Mouse (Mus musculus): ENCODE results near the gene Qpctl. TPM values are rescaled to one million over a fixed set of nuclear protein-coding genes. Genes with fewer than 3 reads are reported as not detected.
A peak's percentile ranks its signal among the peaks of the same experiment; 100 is the strongest.

Gene Qpctl
- polyA plus RNA-seq (2016; fragmentation: Nextera tagmentation; extraction: Ambion mirVana), result 10.0 TPM in 2 replicates

DNA sequence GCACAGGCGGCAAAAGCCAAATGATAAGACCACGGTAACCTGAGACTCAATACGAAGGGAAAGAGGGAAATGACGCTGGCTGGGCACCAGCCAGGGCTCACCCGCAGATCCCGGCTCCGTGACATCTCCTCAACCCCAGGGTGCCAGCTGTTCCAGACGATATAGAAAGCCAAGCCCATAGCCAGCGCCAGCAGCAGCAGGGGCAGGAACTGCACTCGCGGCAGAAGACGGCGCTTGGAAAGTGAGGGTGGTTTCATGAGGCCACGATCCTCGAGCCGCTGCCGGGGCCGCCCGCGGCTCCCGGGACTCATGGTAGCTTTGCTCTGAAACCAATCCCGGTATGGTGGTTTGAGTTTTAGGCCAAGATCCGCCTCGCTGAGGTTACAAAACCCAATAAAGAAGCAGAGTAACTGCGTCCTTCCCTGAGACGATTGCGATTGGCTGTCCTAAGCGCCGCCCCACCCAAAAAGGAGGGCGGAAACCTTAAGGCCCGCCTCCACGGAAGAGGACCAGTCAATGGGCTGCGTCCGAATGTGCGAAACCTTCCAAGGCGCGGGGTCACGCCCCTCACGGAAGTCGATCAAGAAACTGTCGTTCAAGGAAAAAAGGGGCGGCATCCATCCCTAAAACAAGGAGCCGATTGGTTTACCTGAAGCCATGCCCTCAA, at the start of gene Qpctl:
Gene Qpctl (minus strand): TSS at position 417 of the 667 bp plus-strand sequence.
- Histone ChIP-seq H3K4me3 (peak within 1 kb of the TSS; percentile 70), H3K9ac (peak within 1 kb of the TSS; percentile 87), H3K4me1 (replicated peaks) (peaks cover 18% of the 10 kb centered on the region), H3K4me2 (peak within 1 kb of the TSS; percentile 91), H3K27me3 (replicated peaks) (no peaks in the 10 kb centered on the region), H3K9me3 (replicated peaks) (no peaks in the 10 kb centered on the region), H3K27ac (ENCODE audit: poor library complexity, severe bottlenecking) (peak within 1 kb of the TSS; percentile 66), H3K36me3 (peaks cover 33% of the 10 kb centered on the region)
- under 1% methylated on average over 43 of the region's 43 CpGs for WGBS
- peak; percentile 97 for ATAC-seq (ENCODE audit: insufficient number of reproducible peaks, low FRiP score)

DNA sequence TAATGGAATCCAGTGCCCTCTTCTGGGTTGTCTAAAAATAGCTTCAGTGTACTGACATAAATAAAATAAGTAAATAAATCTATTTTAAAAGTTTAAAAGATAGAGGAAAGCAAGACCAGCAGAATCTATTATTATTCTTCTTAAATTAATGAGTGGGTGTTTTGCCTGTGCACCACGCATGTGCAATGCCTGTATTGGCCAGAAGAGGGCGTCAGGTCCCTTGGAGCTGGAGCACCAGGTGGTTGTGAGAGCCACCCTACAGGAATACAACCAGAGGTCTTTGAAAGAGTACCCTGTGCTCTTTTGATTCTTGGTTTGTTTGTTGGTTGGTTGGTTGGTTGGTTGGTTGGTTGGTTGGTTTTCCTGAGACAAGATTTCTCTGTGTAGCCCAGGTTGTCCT, 48.9 kb upstream of the Qpctl start:
- no peak overlapping the region for H3K4me3 ChIP-seq
- H3K4me1 ChIP-seq (replicated peaks), result no peaks in the 10 kb centered on the region
- H3K4me2 ChIP-seq, result no peak overlapping the region
- peaks cover 76% of the 10 kb centered on the region for H3K36me3 ChIP-seq
- no peaks in the 10 kb centered on the region for H3K27me3 ChIP-seq (replicated peaks)
- H3K9me3 ChIP-seq (replicated peaks), result peaks cover 7% of the 10 kb centered on the region
- H3K9ac ChIP-seq, result no peak overlapping the region
- no peak overlapping the region for H3K27ac ChIP-seq (ENCODE audit: poor library complexity, severe bottlenecking)
- no peak for ATAC-seq (ENCODE audit: insufficient number of reproducible peaks, low FRiP score)
- 38% methylated on average over 2 of the region's 2 CpGs for WGBS

DNA sequence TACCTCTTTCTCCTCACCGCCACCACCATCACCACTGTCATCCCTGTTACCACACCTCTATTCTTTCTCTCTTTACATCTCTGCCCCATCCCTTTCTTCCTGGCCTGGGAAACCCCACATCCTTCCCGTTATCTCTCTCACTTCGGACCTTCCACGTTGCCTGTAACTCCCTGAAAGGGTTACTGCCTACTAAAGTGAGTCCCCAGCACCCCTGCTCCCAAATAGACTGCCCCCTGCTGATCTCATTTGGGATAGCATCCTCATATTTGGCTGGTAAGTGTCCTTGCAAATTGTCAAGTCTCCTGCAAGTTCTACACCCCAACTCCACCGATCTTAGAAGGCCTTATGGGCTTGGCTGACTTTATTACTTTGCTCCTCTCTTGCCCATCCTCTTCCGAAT, 47.6 kb upstream of the Qpctl start:
- no peaks in the 10 kb centered on the region for H3K27me3 ChIP-seq (replicated peaks)
- peaks cover 79% of the 10 kb centered on the region for H3K36me3 ChIP-seq
- no peak overlapping the region for H3K9ac ChIP-seq
- peaks cover under 1% of the 10 kb centered on the region for H3K4me1 ChIP-seq (replicated peaks)
- peaks cover 7% of the 10 kb centered on the region for H3K9me3 ChIP-seq (replicated peaks)
- no peak overlapping the region for H3K4me2 ChIP-seq
- H3K4me3 ChIP-seq, result no peak overlapping the region
- H3K27ac ChIP-seq (ENCODE audit: poor library complexity, severe bottlenecking), result no peak overlapping the region
- WGBS, result 60% methylated on average over 6 of the region's 6 CpGs
- no peak for ATAC-seq (ENCODE audit: insufficient number of reproducible peaks, low FRiP score)

GRCm38 (mm10) chr7:19194676-19195075, 45.6 kb upstream of the Qpctl start:
- Histone ChIP-seq H3K27ac (ENCODE audit: poor library complexity, severe bottlenecking) (no peak overlapping the region), H3K27me3 (replicated peaks) (no peaks in the 10 kb centered on the region), H3K36me3 (peaks cover 85% of the 10 kb centered on the region), H3K4me3 (no peak overlapping the region), H3K4me1 (replicated peaks) (peaks cover 6% of the 10 kb centered on the region), H3K9me3 (replicated peaks) (peaks cover 7% of the 10 kb centered on the region), H3K9ac (no peak overlapping the region), H3K4me2 (no peak overlapping the region)
- WGBS, result 94% methylated on average over 4 of the region's 4 CpGs
- no peak for ATAC-seq (ENCODE audit: insufficient number of reproducible peaks, low FRiP score)

GRCm38 (mm10) chr7:19184758-19185157, 35.7 kb upstream of the Qpctl start:
- no peaks in the 10 kb centered on the region for H3K9me3 ChIP-seq (replicated peaks)
- peaks cover 8% of the 10 kb centered on the region for H3K27me3 ChIP-seq (replicated peaks)
- peak; percentile 19; the same call in 1 of the 2 replicates for ATAC-seq (ENCODE audit: insufficient number of reproducible peaks, low FRiP score)
- 63% methylated on average over 6 of the region's 6 CpGs for WGBS
- H3K9ac ChIP-seq, result 0 out of 2 replicates have a peak overlapping the region, but pooled peaks have one; percentile 33
- peak overlapping the region; percentile 58 for H3K27ac ChIP-seq (ENCODE audit: poor library complexity, severe bottlenecking)
- H3K4me2 ChIP-seq, result peak overlapping the region; percentile 12; the same call in 1 of the 2 replicates
- peaks cover 27% of the 10 kb centered on the region for H3K4me1 ChIP-seq (replicated peaks)
- H3K36me3 ChIP-seq, result peaks cover 38% of the 10 kb centered on the region
- no peak overlapping the region for H3K4me3 ChIP-seq

- Histone ChIP-seq H3K27me3 (replicated peaks) (peaks cover 13% of the 10 kb centered on the region), H3K27ac (ENCODE audit: poor library complexity, severe bottlenecking) (peak overlapping the region; percentile 58), H3K4me2 (0 out of 2 replicates have a peak overlapping the region, but pooled peaks have one; percentile 12), H3K9ac (no peak overlapping the region), H3K9me3 (replicated peaks) (no peaks in the 10 kb centered on the region), H3K36me3 (peaks cover 35% of the 10 kb centered on the region), H3K4me3 (no peak overlapping the region), H3K4me1 (replicated peaks) (peaks cover 29% of the 10 kb centered on the region)
- WGBS, result 79% methylated on average over 2 of the region's 2 CpGs
- ATAC-seq (ENCODE audit: insufficient number of reproducible peaks, low FRiP score), result no peak
Measured at GRCm38 (mm10) chr7:19184250-19184649, 35.2 kb upstream of the Qpctl start.

DNA sequence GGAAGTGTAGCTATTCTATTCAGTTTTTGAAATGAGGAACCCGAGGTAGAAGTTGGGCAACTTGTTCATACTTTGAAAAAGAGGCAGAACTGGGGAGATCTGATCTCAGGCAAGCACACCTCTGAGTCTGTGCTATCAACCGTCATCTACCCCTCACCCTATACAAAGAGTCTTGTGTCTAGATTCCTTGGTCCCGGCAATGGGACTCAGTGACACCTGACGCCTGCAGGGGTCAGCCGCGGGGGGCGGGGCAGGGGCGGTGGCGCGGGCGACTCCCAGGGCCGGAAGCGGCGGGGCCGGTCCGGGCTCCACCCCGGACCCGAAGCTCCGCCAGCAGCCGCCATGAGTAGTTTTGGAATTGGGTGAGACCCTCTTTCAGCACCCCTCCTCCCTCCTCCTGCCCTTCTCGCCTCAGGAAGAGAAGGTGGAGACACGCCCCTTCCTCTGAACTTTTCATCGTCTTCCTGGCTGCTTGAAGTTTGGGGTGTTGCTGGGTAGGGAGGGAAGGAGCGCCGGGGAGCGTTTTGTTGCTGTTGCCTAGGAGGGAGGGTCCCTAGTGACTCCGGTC, 31.9 kb upstream of the Qpctl start:
- ATAC-seq (ENCODE audit: insufficient number of reproducible peaks, low FRiP score), result peak; percentile 56; the same call in 1 of the 2 replicates
- Histone ChIP-seq H3K27ac (ENCODE audit: poor library complexity, severe bottlenecking) (peak overlapping the region; percentile 39; the same call in 1 of the 2 replicates), H3K36me3 (peaks cover 14% of the 10 kb centered on the region), H3K4me2 (peak overlapping the region; percentile 92), H3K27me3 (replicated peaks) (peaks cover 41% of the 10 kb centered on the region), H3K9ac (peak overlapping the region; percentile 82), H3K9me3 (replicated peaks) (0 out of 2 replicates have a peak, but pooled peaks cover 5% of the 10 kb centered on the region), H3K4me1 (replicated peaks) (peaks cover 45% of the 10 kb centered on the region), H3K4me3 (peak overlapping the region; percentile 73)
- WGBS, result under 1% methylated on average over 27 of the region's 27 CpGs

GRCm38 (mm10) chr7:19179936-19180335, 30.8 kb upstream of the Qpctl start:
- H3K27me3 ChIP-seq (replicated peaks), result peaks cover 49% of the 10 kb centered on the region
- no peak overlapping the region for H3K9ac ChIP-seq
- peaks cover 9% of the 10 kb centered on the region; the same call in 1 of the 2 replicates for H3K36me3 ChIP-seq
- H3K4me1 ChIP-seq (replicated peaks), result peaks cover 39% of the 10 kb centered on the region
- peak overlapping the region; percentile 30; the same call in 1 of the 2 replicates for H3K4me3 ChIP-seq
- 34% methylated on average over 6 of the region's 6 CpGs for WGBS
- 0 out of 2 replicates have a peak, but pooled peaks cover 5% of the 10 kb centered on the region for H3K9me3 ChIP-seq (replicated peaks)
- H3K4me2 ChIP-seq, result peak overlapping the region; percentile 62
- no peak overlapping the region for H3K27ac ChIP-seq (ENCODE audit: poor library complexity, severe bottlenecking)
- ATAC-seq (ENCODE audit: insufficient number of reproducible peaks, low FRiP score), result no peak

GRCm38 (mm10) chr7:19179173-19179572, 30.1 kb upstream of the Qpctl start:
- peaks cover 31% of the 10 kb centered on the region for H3K4me1 ChIP-seq (replicated peaks)
- H3K9ac ChIP-seq, result peak overlapping the region; percentile 29; the same call in 1 of the 2 replicates
- H3K36me3 ChIP-seq, result peaks cover 9% of the 10 kb centered on the region; the same call in 1 of the 2 replicates
- under 1% methylated on average over 31 of the region's 32 CpGs for WGBS
- H3K4me2 ChIP-seq, result peak overlapping the region; percentile 62
- H3K27me3 ChIP-seq (replicated peaks), result peaks cover 52% of the 10 kb centered on the region
- H3K27ac ChIP-seq (ENCODE audit: poor library complexity, severe bottlenecking), result no peak overlapping the region
- ATAC-seq (ENCODE audit: insufficient number of reproducible peaks, low FRiP score), result peak; percentile 43; the same call in 1 of the 2 replicates
- H3K4me3 ChIP-seq, result peak overlapping the region; percentile 30
- 0 out of 2 replicates have a peak, but pooled peaks cover 5% of the 10 kb centered on the region for H3K9me3 ChIP-seq (replicated peaks)

DNA sequence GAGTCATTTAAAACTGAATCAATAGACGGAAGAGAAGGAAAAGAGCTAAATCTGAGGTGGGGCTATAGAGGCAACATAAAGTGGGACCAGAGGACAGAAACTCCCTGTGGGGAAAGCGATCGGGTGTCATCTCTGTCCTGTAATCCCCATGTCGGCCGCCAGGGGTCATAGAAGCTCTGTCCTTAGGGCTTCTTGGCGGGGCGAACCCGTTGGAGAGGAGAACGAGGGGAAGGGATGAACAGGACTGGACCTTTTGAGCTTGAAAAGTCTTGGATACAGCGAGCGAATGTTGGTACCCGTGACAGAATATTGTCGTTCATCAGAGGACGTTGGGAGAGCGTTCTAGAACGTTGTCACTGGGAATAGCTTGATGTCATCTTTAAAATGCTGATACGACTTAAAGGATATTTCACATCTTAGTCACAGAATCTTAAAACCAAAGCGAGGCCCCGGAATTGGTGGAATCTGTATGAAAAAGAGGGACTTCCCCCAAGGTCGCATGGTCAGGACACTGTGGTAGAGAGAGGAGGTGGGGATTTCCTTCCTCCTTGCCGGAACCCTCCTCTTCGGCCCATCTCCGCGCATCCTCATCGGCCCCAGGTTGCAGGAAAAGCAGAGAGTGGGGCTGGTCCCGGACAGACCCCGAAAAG, 29.5 kb upstream of the Qpctl start:
- H3K4me2 ChIP-seq, result peak overlapping the region; percentile 62
- peaks cover 3% of the 10 kb centered on the region; the same call in 1 of the 2 replicates for H3K36me3 ChIP-seq
- H3K27ac ChIP-seq (ENCODE audit: poor library complexity, severe bottlenecking), result no peak overlapping the region
- no peak overlapping the region; the same call in 1 of the 2 replicates for H3K9ac ChIP-seq
- 5% methylated on average over 27 of the region's 27 CpGs for WGBS
- ATAC-seq (ENCODE audit: insufficient number of reproducible peaks, low FRiP score), result no peak
- peaks cover 52% of the 10 kb centered on the region for H3K27me3 ChIP-seq (replicated peaks)
- H3K4me1 ChIP-seq (replicated peaks), result peaks cover 30% of the 10 kb centered on the region
- H3K4me3 ChIP-seq, result peak overlapping the region; percentile 30
- 0 out of 2 replicates have a peak, but pooled peaks cover 5% of the 10 kb centered on the region for H3K9me3 ChIP-seq (replicated peaks)

DNA sequence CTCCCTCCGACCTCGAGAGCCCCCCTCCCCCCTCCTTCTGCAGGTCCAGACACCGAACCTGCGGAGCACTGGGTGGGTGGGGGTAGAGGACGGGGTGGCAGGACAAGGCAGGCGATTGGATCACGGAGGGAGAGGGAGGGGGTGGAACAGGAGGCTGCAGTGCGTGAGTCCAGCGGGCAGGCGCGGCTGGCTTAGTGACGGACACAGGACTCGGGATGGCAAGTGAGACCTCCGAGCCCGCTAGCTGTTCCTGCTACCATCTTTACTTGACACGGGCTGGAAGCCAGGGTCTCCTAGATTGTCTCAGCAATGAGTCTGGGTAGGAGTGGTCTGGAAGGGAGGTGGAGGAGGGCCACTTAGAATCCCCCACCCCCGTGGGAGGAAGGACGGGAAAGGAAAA, 28.9 kb upstream of the Qpctl start:
- H3K27me3 ChIP-seq (replicated peaks), result peaks cover 52% of the 10 kb centered on the region
- no peak for ATAC-seq (ENCODE audit: insufficient number of reproducible peaks, low FRiP score)
- 0 out of 2 replicates have a peak overlapping the region, but pooled peaks have one; percentile 62 for H3K4me2 ChIP-seq
- H3K36me3 ChIP-seq, result no peaks in the 10 kb centered on the region
- no peak overlapping the region for H3K9ac ChIP-seq
- peaks cover 34% of the 10 kb centered on the region for H3K4me1 ChIP-seq (replicated peaks)
- 0 out of 2 replicates have a peak, but pooled peaks cover 5% of the 10 kb centered on the region for H3K9me3 ChIP-seq (replicated peaks)
- 11% methylated on average over 18 of the region's 18 CpGs for WGBS
- H3K4me3 ChIP-seq, result no peak overlapping the region
- H3K27ac ChIP-seq (ENCODE audit: poor library complexity, severe bottlenecking), result no peak overlapping the region

Data from heart, embryonic 12.5 days (tissue).